Mouse (Mus musculus) Patski (cell line): ENCODE measurements at regions not wholly inside any gene's neighbourhood (a gene's known extent, or its start where the extent isn't known, plus 50 kb on each side); places are given as distances from the start of the nearest gene placed in this dataset.

ENCODE experiments used
- ATAC-seq: fragments of 100-300 bp; one replicate; pipeline ENCODE4 v1.8.0; 2021
- CTCF ChIA-PET: fragments of 350-600 bp; sonication (Branson Sonifier 250); formaldehyde crosslinking; loops from one replicate; lab custom pipeline; 2022; ENCODE audit warnings: inconsistent platforms; lab: Charles Lee
- POLR2A ChIA-PET: fragments of 350-600 bp; sonication (Branson Sonifier 250); formaldehyde crosslinking; loops from one replicate; lab custom pipeline; 2022; ENCODE audit warnings: antibody characterized with exemption, inconsistent platforms; lab: Charles Lee
- DNase-seq: peaks from one replicate; pipeline ENCODE4 v3.0.0-alpha.2; 2011; ENCODE audit warnings: low read depth, low spot score
- H3K27me3 ChIP-seq: fragments of 371-371 bp; one replicate; pipeline ENCODE4 v1.5.1; 2021
- CTCF ChIP-seq: fragments of 100-300 bp; IDR thresholded peaks from one replicate; pipeline ENCODE4 v1.5.1; 2021
- in situ Hi-C: fragments of 300-500 bp; cut with MboI; formaldehyde crosslinking; loops from 3 replicates; pipeline ENCODE4 v1.11.1; 2018; ENCODE audit warnings: low pct_unique_long_range_greater_than_20kb, mixed read lengths

- ATAC-seq, result no peak
- ChIA-PET POLR2A (no interaction called here), CTCF (interaction anchor here (1.1 kb wide), 1 partner anchor 10 kb away, joined by 3 read pairs; no protein-coding TSS in a partner anchor)
- no peaks in the 10 kb centered on the region for H3K27me3 ChIP-seq
- DNase-seq, result no peak
- in situ Hi-C loops, result no loop called here
- no peak for TF ChIP-seq CTCF
Observed at GRCm38 (mm10) chr13:79529336-79529735, 1329.8 kb upstream of the Nr2f1 start.

GRCm38 (mm10) chr13:79550711-79551110, 1332.5 kb upstream of the Arrdc3 start:
- in situ Hi-C loops, result no loop called here
- no peaks in the 10 kb centered on the region for H3K27me3 ChIP-seq
- POLR2A ChIA-PET, result no interaction called here
- ATAC-seq (no peak), DNase-seq (no peak)
- CTCF ChIA-PET, result no interaction called here
- no peak for TF ChIP-seq CTCF

GRCm38 (mm10) chr13:79555572-79556280, 1327.5 kb upstream of the Arrdc3 start:
- H3K27me3 ChIP-seq, result no peaks in the 10 kb centered on the region
- POLR2A ChIA-PET, result no interaction called here
- in situ Hi-C loops, result no loop called here
- no peak for DNase-seq
- TF ChIP-seq CTCF, result no peak
- no peak for ATAC-seq
- CTCF ChIA-PET, result no interaction called here
